Mouse (Mus musculus): ENCODE data around the gene Tdrd1. TPM values are rescaled to one million over a fixed set of nuclear protein-coding genes. Genes with fewer than 3 reads are reported as not detected.

Tdrd1 gene
- polyA plus RNA-seq, 1 experiment from 2014 or later: 0.48 TPM

- no peaks in the 10 kb centered on the region for H3K9me3 ChIP-seq
- no peak overlapping the region for H3K4me3 ChIP-seq
- no peak for ATAC-seq (ENCODE audit: low FRiP score, low read depth)
- H3K27me3 ChIP-seq: no peaks in the 10 kb centered on the region
- H3K27ac ChIP-seq (replicated peaks): no peak overlapping the region
- no peaks in the 10 kb centered on the region for H3K36me3 ChIP-seq
- H3K9ac ChIP-seq (replicated peaks): no peak overlapping the region
- no peak overlapping the region for H3K4me2 ChIP-seq (replicated peaks)
- WGBS: 86% methylated on average over 5 of the region's 5 CpGs
- H3K4me1 ChIP-seq: peaks cover 5% of the 10 kb centered on the region
These were observed 67.3 kb downstream of the Tdrd1 start for GRCm38 (mm10) chr19:56893326-56893725.

GRCm38 (mm10) chr19:56897654-56898053 is 71.6 kb downstream of the Tdrd1 start:
- 87% methylated on average over 16 of the region's 16 CpGs for WGBS
- no peak overlapping the region for H3K4me2 ChIP-seq (replicated peaks)
- H3K4me3 ChIP-seq: no peak overlapping the region
- no peaks in the 10 kb centered on the region for H3K36me3 ChIP-seq
- H3K9me3 ChIP-seq: no peaks in the 10 kb centered on the region
- no peak overlapping the region for H3K9ac ChIP-seq (replicated peaks)
- no peak for ATAC-seq (ENCODE audit: low FRiP score, low read depth)
- H3K27ac ChIP-seq (replicated peaks): no peak overlapping the region
- H3K4me1 ChIP-seq: no peaks in the 10 kb centered on the region
- H3K27me3 ChIP-seq: no peaks in the 10 kb centered on the region

- Histone ChIP-seq H3K4me1 (0 out of 2 replicates have a peak, but pooled peaks cover 9% of the 10 kb centered on the region), H3K4me3 (no peak overlapping the region), H3K9ac (replicated peaks) (no peak overlapping the region), H3K27me3 (no peaks in the 10 kb centered on the region), H3K9me3 (no peaks in the 10 kb centered on the region), H3K4me2 (replicated peaks) (no peak overlapping the region), H3K27ac (replicated peaks) (no peak overlapping the region), H3K36me3 (no peaks in the 10 kb centered on the region)
- ATAC-seq (ENCODE audit: low FRiP score, low read depth): no peak
- WGBS: 88% methylated on average over 3 of the region's 3 CpGs
These were observed 78.1 kb downstream of the Tdrd1 start for GRCm38 (mm10) chr19:56904095-56904494.

DNA sequence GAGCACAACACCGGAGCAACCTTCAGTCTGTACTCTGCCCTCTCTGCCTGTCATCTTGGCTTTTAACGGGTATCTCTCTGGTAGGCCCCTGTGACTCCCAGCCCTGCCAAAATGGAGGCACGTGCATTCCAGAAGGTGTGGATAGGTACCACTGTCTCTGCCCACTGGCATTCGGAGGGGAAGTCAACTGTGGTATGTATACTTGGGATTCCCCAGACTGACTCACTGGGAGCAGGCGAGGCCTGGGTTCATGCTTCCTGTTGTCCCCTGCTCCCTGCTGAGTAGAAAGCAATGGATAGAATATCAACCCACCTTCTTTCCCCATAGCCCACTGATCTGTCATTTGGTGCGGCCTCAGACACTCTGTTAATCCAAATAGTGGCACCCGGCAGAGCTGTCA is 79.4 kb downstream of the Tdrd1 start:
- WGBS: 85% methylated on average over 7 of the region's 7 CpGs
- Histone ChIP-seq H3K4me3 (no peak overlapping the region), H3K27me3 (no peaks in the 10 kb centered on the region), H3K27ac (replicated peaks) (no peak overlapping the region), H3K4me1 (0 out of 2 replicates have a peak, but pooled peaks cover 9% of the 10 kb centered on the region), H3K36me3 (no peaks in the 10 kb centered on the region), H3K4me2 (replicated peaks) (no peak overlapping the region), H3K9ac (replicated peaks) (no peak overlapping the region), H3K9me3 (no peaks in the 10 kb centered on the region)
- no peak for ATAC-seq (ENCODE audit: low FRiP score, low read depth)

GRCm38 (mm10) chr19:56907850-56908249 is 81.8 kb downstream of the Tdrd1 start:
- Histone ChIP-seq H3K9me3 (no peaks in the 10 kb centered on the region), H3K27me3 (0 out of 2 replicates have a peak, but pooled peaks cover 3% of the 10 kb centered on the region), H3K27ac (replicated peaks) (no peak overlapping the region), H3K4me2 (replicated peaks) (no peak overlapping the region), H3K4me1 (0 out of 2 replicates have a peak, but pooled peaks cover 9% of the 10 kb centered on the region), H3K36me3 (no peaks in the 10 kb centered on the region), H3K4me3 (no peak overlapping the region), H3K9ac (replicated peaks) (no peak overlapping the region)
- WGBS: 58% methylated on average over 3 of the region's 3 CpGs
- no peak for ATAC-seq (ENCODE audit: low FRiP score, low read depth)

DNA sequence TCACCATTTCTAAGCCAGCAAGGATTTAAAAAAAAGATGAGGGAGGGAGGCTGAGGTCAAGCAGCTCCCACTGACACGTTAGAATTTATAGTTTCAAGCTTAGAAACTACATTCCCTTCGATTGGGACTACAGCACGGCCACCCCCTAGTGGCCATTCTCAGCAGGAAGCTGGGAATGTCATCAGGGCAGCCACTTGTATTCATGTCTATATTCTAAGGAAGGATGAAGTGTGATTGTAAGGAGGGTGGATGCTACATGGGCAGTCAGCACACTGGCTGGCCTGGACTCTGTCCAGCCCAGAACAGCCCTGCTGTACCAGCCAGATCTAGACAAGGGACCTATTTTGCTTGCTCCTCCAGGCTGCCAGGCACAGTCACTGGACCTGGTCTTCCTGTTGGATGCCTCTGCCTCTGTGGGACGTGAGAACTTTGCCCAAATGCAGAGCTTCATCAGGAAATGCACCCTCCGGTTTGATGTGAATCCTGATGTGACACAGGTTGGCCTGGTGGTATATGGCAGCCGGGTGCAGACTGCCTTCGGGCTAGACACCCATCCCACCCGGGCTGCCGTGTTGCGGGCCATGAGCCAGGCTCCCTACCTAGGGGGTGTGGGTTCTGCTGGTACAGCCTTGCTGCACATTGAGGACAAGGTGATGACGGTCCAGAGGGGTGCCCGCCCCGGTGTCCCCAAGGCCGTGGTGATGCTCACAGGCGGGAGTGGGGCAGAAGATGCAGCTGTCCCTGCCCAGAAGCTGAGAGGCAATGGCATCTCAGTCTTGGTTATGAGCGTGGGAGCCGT is 82.7 kb downstream of the Tdrd1 start:
- WGBS: 75% methylated on average over 17 of the region's 17 CpGs
- no peak for ATAC-seq (ENCODE audit: low FRiP score, low read depth)

GRCm38 (mm10) chr19:56910561-56910960 is 84.6 kb downstream of the Tdrd1 start:
- 57% methylated on average over 11 of the region's 11 CpGs for WGBS
- Histone ChIP-seq H3K27ac (replicated peaks) (no peak overlapping the region), H3K9ac (replicated peaks) (no peak overlapping the region), H3K4me1 (no peaks in the 10 kb centered on the region), H3K4me2 (replicated peaks) (no peak overlapping the region), H3K36me3 (no peaks in the 10 kb centered on the region), H3K9me3 (0 out of 2 replicates have a peak, but pooled peaks cover 3% of the 10 kb centered on the region), H3K27me3 (0 out of 2 replicates have a peak, but pooled peaks cover 3% of the 10 kb centered on the region), H3K4me3 (no peak overlapping the region)
- ATAC-seq (ENCODE audit: low FRiP score, low read depth): no peak

More for the DNA sequence above, 82.7 kb downstream of the Tdrd1 start:
- Histone ChIP-seq H3K4me3 (no peak overlapping the region), H3K4me1 (0 out of 2 replicates have a peak, but pooled peaks cover 8% of the 10 kb centered on the region), H3K27ac (replicated peaks) (no peak overlapping the region), H3K36me3 (no peaks in the 10 kb centered on the region), H3K9ac (replicated peaks) (no peak overlapping the region), H3K4me2 (replicated peaks) (no peak overlapping the region), H3K27me3 (0 out of 2 replicates have a peak, but pooled peaks cover 3% of the 10 kb centered on the region), H3K9me3 (0 out of 2 replicates have a peak, but pooled peaks cover 3% of the 10 kb centered on the region)

DNA sequence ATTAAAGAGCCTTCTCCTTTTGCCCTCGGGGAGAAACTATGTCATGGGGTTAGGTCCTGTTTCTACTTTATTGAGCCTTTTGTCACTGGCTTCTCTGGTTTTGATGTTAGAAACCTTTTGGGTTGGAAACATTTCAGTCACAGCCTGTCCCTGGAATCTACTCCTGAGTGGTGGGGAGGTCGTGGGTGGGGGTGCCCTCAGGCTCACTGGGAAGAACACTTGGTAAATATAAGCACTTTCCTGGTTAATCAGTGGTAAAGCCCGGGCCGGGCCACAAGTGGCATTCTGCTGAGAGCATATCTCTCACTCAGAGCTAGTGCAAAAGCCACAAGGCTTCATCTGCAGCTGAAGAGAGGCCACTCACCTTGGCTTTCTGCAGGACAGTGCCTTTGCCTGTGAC is 87.8 kb downstream of the Tdrd1 start:
- no peaks in the 10 kb centered on the region for H3K4me1 ChIP-seq
- no peak overlapping the region for H3K4me3 ChIP-seq
- H3K36me3 ChIP-seq: no peaks in the 10 kb centered on the region
- H3K27me3 ChIP-seq: 0 out of 2 replicates have a peak, but pooled peaks cover 3% of the 10 kb centered on the region
- no peak overlapping the region for H3K4me2 ChIP-seq (replicated peaks)
- ATAC-seq (ENCODE audit: low FRiP score, low read depth): no peak
- no peak overlapping the region for H3K27ac ChIP-seq (replicated peaks)
- WGBS: 92% methylated on average over 4 of the region's 4 CpGs
- 0 out of 2 replicates have a peak, but pooled peaks cover 3% of the 10 kb centered on the region for H3K9me3 ChIP-seq
- no peak overlapping the region for H3K9ac ChIP-seq (replicated peaks)

DNA sequence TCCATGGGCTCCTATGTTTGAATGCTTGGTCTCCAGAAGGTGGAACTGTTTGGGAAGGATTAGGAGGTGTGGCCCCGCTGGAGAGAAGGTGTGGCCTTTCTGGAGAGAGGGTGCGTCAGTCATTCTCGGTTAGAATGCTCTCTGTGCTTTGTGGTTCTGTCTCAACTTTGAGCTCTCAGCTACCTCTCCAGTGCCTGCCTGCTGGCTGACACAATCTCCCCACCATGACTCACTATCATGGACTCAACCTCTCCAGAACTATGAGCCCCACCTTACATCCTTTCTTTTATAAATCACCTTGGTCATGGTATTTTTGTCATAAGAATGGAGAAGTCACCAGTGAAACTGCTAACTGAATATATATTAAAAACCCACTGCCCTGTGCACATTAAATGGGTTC is 88.6 kb downstream of the Tdrd1 start:
- 0 out of 2 replicates have a peak, but pooled peaks cover 3% of the 10 kb centered on the region for H3K9me3 ChIP-seq
- H3K9ac ChIP-seq (replicated peaks): no peak overlapping the region
- H3K4me1 ChIP-seq: no peaks in the 10 kb centered on the region
- no peak overlapping the region for H3K27ac ChIP-seq (replicated peaks)
- H3K27me3 ChIP-seq: 0 out of 2 replicates have a peak, but pooled peaks cover 3% of the 10 kb centered on the region
- no peaks in the 10 kb centered on the region for H3K36me3 ChIP-seq
- H3K4me2 ChIP-seq (replicated peaks): no peak overlapping the region
- no peak overlapping the region for H3K4me3 ChIP-seq
- ATAC-seq (ENCODE audit: low FRiP score, low read depth): no peak
- 94% methylated on average over 3 of the region's 3 CpGs for WGBS

DNA sequence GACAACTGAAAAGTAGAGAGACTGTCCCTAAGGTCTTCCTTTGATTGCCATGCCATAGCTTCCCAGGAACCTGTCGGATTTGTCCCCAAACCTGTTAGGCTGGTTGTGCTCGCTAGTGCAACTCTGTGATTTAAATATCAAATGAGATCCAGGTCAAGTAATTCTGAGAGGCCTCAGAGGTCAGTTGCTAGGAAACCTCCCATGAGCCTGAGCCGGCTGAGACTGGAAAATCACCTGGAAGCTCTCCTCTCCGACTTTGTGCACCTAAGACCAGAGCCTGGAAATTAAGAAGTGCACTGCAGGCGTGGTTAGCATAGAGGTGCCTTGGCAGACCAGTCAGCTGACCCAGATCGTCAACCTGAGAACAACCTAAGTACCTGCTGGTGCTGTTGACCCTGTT is 89.1 kb downstream of the Tdrd1 start:
- H3K9ac ChIP-seq (replicated peaks): no peak overlapping the region
- 53% methylated on average over 6 of the region's 6 CpGs for WGBS
- ATAC-seq (ENCODE audit: low FRiP score, low read depth): no peak
- H3K4me3 ChIP-seq: no peak overlapping the region
- H3K4me2 ChIP-seq (replicated peaks): no peak overlapping the region
- H3K9me3 ChIP-seq: 0 out of 2 replicates have a peak, but pooled peaks cover 3% of the 10 kb centered on the region
- no peaks in the 10 kb centered on the region for H3K36me3 ChIP-seq
- 0 out of 2 replicates have a peak, but pooled peaks cover 3% of the 10 kb centered on the region for H3K27me3 ChIP-seq
- H3K4me1 ChIP-seq: no peaks in the 10 kb centered on the region
- no peak overlapping the region for H3K27ac ChIP-seq (replicated peaks)

Data from midbrain, embryonic 12.5 days (tissue).